Mouse (Mus musculus): ENCODE data around the gene Tubb2b.

Tubb2b gene

DNA sequence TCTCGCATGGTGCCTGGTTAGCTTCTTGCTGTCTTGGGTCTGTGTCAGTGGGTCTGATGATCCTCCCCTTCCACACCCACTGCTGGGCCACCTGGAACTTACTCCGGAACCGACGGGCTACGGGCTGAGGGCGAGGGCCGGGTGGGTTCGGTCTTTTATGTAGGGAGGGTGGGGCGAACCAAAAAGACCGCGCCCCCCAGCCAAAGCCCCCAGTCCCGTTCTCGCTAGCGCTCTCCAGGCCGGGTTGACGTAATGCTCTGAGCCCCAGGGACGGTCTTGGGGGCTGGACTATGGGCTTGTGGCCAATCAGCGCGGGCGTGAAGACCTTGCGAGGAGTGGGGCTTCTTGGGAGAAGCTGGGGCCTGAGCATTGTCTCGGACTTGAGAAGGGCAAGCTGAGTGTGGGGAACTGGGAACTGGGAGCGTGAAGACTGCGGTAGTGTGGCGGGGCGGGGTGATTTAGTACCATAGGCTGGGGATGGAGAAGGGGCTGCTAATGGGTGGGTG lies at the start of gene Tubb2b:
Gene Tubb2b, minus strand, starts transcription at position 241 of the 506 bp plus-strand sequence.
- peak; percentile 38 for DNase-seq

DNA sequence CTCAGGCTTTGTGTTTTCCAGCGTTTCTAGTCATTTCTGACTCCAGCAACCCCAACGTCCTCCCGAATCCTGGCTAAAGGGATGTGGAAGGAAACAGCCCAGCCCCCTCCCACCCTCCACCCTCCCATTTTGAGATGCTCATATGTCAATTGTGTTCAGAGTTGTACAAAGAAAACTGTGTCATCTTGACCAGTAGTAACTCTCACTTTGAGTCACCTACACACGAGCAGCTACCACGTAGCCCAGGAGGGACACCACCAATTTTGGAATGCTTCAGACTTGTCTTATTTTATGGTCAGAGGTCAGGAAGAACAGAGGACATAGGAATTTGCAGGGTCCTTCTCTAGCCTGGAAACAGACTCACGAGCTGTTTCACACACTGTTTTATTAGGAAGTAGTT lies 43.8 kb upstream of the Tubb2b start:
- no peak for DNase-seq

DNA sequence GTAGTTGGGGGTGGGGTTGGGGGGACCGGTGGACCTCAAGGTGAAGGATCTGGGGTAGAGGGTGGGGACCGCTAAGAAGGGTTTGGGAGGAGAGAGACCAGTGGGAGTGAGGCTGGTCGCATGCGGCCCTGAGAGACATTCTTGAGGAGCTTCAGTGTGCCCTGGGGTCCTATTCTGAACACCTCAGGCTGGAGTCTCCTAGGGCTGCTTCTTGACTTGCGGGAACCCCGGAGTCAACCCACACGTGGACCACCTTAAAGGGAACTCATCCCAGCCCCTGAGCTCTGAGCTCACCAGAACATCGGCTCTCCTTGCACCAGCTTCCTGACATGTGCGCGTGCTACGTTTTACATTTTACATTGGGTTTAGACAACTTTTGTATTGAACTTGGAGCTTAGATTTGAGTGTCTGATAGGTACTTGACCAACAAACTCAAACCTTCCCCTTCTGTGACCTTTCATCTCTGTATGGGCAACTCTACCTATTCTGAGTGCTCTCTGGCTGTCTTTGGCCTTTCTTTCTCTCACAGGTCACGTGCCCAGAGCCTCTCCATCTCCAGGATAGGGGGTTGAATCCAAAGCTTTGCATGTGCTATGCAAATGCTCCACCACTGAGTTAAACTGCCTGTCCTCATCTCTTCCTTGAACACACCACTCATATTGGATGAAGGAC lies 33.2 kb upstream of the Tubb2b start:
- no peak for DNase-seq

DNA sequence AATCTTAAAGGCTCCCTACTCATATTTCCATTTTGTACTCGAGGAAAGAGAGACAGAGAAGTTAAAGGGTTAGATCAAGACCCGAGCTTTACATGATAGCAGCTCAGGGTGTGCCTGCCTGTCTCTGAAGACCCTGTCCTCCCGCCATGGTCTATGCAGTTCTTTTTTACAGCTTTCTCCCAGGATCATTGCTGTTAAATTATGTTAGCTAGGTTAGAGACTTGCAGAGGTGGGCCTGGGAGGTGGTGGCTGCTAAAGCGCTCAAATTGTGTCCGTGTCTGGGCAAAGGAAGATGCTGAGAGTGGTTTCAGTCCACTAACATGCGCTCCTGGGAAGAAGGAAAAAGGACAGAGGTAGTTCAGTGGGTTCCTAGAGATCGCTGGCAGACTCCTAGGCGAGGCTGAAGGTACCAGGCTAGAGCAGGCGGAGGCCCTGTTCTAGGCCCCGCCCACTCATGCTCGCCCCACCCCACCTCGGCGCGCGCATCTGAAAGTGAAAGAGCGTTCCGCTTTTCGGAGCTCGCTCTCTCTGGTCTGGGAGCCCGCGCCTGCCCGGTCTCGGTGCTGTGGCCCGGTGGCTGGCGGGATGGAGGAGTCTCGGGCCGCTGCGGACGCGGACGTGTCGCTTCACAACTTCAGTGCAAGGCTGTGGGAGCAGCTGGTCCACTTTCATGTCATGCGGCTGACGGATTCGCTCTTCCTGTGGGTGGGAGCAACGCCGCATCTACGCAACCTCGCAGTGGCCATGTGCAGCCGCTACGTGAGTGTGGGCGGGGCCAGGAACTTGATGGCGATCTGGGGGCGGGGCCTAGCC lies 32.4 kb upstream of the Tubb2b start, which contains the start of gene Psmg4:
Gene Psmg4, plus strand, starts transcription at position 474 of the 813 bp plus-strand sequence.
- peak; percentile 97 for DNase-seq

DNA sequence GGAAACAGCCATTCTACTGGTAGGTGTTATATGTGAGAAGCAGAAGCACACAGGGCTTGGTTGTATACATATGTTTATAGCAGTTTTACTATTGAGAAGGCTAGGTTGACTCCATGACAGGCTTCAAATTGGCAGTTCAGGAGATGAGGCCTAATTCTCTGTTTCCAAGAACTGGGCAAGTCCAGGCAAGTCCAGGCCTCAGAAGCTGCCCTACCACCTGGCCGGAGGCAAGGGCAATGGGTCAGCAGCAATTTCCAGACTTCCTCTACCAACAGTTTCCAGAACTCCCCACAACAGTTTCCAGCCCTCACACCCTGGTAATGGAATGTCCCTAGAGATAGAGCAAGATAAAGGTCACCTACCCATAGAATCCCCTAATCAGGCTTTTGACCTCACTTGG lies 29.7 kb upstream of the Tubb2b start:
- no peak for DNase-seq

DNA sequence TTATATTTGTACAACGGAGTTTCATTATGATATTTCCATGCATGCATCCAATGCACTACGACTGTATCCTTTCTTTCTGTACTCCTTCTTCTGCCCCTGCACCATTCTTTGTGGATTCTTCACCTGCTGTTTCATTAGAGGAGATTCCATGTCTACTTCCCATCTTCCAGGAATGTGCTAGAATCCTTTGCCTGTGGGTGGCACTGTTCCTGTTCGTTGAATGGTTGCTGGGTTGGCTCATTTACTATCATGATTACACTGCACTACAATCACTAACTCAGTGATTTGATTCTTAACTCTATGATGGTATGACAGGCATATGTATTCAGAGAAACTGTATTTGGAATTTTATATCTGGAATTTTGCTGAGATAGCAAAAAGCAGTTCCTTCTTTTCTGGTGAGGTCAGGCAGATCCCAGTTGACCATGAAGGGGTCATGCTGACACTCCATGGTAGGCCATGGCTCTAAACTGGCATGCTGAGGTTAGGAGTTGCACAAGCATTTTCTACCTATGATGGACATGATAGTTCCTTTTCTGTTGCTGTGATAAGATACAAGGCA lies 27.4 kb upstream of the Tubb2b start:
- no peak for DNase-seq

DNA sequence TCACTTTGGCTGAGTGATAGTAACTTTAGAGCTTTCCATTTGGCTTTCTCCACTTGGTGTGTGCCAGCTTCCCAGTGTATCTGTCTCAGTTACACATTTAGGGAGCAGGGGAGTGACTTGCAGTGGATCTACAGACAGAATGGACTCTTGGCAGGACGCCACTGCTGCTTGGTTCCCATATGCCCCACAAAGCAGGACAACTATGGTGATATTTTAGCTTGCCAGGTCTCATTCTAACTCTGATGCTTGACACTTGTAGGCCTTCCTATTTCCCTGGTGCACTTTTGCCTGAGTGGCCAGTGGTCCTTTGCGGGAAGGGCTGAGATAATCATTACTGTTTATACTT lies 26.5 kb upstream of the Tubb2b start:
- DNase-seq = no peak

DNA sequence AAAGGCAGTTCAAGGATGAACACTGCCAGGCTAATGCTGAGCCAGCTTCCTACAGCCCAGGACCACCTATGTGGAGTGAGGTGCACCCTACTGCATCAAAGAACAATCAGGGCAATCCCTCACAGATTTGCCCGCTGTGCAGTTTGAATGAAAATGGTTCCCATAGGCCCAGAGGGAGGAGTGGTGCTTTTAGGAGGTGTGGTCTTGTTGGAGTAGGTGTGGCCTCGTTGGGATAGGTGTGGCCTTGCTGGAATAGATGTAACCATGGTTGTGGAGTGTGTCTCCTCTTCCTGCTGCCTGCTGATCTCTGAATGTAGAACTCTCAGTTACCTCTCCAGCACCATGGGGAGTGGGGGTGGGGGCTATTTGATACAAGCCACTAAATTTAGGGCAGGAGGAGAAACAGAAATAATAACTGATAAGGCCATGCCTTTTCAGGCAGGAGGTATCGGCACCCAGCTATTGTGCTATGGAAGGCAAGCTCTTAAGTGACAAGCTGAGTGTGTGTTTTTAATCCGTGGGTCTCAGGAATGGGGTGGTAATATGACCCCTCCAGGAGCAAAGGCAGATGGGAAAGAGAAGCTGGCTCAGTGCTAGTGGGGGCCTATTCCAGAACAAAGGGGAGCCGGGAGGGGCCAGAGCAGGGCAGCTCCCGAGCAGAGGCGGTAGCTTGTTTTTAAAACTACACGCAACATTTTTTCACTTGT lies 26.0 kb upstream of the Tubb2b start:
- no peak for DNase-seq

DNA sequence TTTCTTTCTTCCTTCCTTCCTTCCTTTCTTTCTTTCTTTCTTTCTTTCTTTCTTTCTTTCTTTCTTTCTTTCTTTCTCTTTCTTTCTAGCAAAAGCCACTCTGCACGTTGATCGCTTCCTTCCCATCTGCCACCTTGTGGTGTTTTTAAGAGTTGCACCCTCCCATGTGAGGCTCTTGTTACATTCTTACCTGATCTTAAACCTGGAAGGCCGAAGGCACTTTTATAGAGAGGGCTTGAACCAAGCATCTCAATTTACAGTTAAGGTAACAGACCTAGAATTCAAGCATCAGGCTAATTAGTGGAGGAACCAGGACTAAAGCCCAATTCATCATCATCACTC lies 24.6 kb upstream of the Tubb2b start:
- peak; percentile 89 for DNase-seq

DNA sequence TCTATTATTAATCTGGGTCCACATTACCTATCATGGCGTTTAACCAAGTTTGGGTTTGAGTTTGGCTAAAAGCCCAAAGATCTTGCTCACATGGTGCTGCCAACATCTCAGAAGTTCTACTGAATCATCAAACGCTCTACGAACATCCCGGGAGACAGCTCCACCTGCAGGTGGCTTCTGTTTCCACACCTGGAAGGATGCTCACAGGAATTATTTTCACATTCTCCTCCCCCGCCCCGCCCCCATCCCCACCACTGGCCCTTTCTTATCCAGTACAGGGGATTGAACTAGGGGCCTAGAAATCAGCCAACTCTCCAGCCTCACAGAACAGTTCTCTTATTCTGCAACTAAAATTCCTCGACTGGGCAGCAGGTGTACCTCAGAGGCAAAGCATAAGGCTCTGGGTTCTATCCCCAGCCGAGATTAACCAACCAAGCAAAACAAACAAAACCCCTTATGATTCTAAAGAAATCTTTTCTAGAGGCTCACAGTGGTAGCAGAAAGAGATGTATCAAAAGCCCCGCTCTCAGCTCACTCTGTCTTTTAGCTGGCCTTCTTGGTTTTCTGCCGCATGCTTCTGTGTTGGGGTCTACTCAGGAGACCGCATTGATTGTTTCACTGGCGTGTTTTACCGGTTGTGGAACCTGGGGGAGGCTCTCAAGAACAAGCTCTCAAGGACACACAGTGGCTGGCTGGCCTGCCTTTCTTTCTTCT lies 24.1 kb upstream of the Tubb2b start:
- DNase-seq = peak; percentile 90

DNA sequence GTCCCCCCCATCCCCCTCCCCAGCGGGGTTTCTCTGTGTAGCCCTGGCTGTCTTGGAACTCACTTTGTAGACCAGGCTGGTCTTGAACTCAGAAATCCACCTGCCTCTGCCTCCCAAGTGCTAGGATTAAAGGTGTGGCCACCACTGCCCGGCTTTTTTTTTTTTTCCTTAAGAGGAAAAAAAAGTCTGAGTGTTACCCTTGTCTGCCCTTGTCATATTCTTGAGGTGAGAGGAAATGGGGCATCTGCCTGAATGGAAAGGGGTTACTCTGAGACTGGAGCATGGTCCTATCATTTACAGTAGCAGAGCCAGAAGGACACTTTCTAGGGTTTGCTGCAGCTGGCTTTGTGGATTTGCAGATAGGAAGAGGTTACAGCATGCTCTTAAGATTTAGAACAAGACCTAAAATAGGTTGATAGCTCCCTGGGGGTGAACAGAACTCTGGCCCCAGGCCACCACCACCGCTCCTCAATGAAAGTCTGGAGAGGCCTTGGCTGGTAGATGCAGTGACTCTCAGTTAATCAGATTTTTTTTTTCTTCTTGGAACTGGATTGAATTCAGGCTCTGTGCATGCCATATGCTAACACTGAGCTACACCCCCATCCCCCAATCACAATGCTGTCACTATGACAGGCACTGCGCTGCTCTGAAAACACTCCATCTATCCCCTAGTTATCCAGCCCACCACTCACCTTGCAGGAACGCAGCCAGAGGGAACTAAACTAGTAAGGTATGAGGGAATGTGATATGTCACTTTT lies 23.2 kb upstream of the Tubb2b start:
- DNase-seq = no peak

DNA sequence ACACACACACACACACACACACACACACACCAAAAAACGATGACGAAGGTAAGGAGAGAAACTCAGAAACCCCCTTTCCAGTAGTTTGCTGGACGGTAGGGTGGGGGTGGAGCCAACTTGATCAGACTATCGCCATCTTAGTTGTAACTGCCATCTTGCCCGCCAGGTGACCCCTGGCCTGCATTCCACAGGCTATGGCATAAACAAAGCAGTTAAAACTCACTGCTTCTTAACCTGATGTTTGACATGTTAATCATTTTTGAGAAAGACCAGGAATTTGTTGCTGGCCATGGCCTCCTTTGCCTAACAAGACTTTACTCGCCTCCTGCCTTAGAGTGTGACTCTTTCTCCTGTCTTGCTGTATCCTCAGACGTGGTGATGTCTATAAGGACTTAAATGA lies 22.4 kb upstream of the Tubb2b start:
- DNase-seq = no peak

DNA sequence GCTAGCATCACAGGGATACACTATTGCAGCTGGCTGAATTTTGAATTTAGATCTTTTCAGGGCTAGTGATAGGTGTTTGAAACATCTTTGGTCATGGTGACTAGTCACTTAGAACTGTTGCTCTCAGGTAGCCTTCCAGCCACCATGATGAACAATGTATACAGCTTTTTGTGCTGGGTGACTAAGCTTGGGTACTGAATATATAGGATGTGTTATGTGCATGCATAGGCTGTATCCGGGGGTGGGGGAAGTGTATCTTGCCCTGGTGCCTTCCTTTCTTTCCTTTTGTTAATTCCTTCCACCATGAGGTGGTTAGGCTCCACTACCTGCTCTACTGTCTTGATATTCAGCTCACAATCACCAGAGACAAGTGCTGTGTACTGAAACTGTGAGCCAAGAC lies 21.2 kb upstream of the Tubb2b start:
- no peak for DNase-seq

DNA sequence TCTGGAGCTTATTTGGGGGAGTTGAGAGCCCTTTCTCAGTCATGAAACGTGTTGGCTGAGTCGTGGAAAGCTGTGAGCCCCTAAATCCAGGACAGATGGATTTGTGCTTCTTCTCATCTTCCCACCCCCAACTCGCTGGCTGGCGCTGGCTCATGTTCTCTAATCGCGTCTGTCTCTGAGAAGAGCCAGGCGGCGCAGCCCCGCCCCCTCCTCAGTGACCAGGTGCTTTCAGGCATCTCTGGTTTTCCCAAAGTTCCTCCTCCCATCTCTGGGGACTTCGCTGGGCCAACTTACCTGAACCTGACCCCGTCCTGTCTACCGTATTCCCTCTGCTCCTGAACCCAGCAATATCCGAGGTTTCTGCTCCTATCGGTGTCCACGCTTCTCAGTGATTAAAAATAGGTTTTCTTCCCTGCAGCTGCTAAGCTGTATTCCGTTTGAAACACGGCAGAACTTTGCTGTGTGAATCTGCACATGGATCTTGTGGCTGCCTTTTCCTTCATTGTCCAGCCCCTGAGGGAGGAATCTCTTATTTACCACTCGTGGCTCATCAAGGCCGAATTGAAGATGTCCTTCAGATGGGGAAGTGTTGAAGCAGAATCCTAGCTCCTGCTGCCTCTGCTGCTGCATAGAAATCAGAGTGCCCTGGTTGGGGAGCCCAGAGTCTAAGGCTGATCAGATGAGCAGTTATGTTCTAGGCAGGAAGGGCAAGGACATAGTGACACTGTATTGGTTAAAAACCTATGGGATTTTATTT lies 20.2 kb upstream of the Tubb2b start:
- DNase-seq = no peak

DNA sequence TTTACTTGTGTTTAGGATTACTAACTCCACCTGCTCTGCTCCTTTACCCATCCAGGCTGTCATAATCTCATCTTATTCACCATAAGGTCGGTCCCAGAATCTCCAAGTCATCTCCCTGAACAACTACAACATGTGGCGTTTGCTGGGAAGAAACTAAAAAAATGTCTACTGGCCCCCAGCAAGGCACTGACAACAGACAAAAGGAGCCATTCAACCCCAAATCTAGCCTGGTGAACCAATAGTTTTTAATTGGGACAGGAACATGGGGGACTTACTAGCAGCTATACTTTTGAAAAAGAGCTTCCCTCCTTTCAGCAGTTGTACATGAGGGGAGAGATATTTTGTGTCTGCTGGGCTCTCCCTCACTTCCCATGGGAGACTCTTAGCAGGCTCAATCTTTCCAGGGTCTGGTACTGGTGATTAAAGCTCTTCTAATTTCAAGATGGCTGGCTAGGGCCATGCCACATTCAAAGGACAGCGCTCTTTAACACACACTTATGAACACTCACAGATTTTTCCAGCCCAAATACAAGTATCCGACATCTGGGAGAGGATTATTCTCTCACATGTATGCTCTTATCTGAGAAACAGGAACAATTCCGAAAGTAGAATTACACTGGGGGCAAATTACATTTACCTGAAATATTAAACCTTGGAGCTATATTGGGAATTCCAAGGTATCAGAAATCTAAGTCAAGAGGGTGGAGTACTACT lies 19.4 kb upstream of the Tubb2b start:
- no peak for DNase-seq

DNA sequence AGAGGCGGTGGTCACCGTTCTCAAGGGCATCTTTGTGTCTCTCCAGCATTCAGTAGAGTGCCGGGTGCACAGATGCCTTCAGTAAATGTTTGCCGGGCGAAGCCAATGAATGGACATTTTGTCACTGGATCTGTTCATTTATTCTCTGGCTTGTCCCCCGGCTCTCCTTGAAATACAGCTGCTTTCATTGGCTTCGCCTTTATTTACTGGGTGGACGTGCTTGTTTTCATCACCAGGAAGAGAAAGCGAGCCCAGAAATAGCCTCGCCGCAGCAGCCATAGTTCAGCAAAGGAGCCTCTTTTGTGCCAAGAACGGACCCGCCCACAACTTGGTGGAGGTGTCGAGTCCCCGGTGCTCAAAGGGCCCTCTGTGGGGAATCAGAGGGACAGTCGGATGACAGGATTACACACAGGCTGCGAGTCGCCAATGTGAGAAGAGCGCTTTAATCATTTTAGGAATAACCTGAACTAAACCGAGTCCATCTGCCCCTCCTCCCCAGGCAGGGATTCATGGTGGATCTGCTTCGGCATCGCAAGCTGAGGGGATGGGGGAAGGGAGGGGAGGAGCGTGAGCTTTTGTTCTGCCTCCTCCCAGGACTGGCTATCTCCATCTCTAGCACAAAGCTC lies 18.6 kb upstream of the Tubb2b start:
- DNase-seq = peak; percentile 72

DNA sequence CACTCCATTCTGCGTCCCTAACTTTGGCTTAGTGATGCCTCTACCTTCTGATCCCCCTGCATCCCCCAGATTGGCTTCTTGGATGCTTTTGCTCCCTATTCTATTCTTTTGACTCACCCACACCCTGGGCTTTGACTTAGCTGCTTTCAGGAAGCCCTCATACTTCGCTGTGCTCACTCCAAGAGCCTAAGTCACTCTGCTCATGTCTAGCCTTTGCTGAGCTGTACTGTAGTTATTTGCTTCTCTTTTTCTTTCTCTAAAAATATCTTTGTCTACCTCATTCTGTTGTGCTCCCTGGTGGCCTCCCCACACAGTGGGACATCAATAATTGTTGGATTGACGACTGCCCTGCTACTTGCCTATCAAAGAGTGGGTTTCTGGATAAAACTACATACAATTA lies 17.9 kb upstream of the Tubb2b start:
- DNase-seq = no peak

DNA sequence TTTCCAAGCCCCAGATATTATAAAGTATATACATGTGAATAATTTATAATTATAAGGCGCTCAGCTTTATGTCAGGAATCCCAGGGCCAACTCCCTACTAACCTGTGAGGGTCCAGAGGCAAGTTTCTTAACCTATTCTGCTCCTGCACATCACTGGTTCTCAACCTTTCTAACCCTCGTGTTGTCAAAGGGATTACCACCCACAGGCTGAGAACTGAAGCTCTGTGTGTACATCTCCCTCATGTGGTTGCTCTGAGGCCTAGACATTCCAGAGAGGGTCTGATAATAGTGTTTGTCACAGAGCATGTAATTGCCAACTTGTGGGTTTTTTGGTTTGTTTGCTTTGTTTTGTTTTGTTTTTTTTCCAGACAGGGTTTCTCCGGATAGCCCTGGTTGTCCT lies 16.6 kb upstream of the Tubb2b start:
- DNase-seq = no peak

DNA sequence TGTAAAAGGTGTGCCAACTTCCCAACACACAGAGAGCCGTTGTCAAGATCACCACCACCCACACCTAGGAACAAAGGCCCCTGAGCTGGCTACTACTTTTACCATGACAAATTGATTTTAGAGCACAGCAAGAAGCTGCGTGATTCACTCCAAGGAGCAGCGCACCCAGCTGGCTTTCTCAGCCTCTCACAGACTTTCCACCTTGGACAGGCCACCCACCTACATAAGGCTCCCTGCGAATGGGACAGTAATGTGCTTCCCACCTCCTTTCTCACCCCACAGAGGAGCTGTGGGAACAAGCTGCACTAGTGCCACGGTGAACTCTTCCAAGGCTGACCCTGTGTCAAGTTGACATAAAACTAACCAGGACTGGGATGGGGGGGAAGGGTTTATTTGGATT lies 13.1 kb upstream of the Tubb2b start:
- DNase-seq = no peak

DNA sequence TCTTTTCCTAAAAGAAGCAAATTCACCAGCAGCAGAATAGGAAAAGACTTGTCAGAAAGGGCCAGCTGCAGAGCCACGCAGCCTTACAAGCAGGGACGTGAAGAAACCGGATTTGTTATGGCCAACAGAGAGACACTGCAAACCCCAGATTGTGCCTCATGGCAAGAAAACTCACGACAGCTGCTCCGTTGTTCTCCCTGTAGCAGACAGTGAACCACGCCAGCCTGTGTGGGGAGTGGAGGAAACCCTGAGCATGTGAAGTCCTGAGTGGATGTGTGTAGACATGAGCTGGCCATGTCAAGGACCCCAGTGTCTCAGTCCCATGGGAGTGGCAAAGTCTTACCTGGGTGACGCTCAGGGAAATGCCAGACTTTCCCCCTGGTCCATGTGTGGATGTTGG lies 6.3 kb upstream of the Tubb2b start:
- no peak for DNase-seq
